Mouse (Mus musculus): ENCODE measurements at regions not wholly inside any gene's neighbourhood (a gene's known extent, or its start where the extent isn't known, plus 50 kb on each side); places are given as distances from the start of the nearest gene placed in this dataset.

DNA sequence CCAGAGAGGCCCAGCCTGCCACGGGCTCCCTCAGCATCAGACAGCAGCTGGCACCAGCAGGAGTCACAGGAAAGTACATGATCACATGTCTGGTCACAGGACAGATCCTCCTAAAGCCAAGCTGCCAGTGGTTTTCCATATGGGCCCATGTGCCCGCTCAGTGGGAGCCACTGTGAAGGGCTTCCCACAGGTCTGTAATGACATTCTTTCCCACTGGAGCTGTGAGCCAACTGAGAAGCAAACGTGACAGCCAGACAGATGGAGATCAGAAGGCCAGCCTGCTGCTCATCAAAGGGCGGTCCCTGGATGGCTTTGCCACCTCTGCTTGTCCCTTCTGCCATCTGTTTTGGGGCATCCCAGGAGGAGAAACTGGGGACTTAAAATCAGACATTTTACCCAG, 121.8 kb upstream of the Kcnj6 start:
- no peak for TF ChIP-seq CTCF (conservative IDR thresholded peaks at IDR 0.05; ENCODE audit: low read length)
- no peak for TF ChIP-seq NANOG (IDR thresholded peaks at IDR 0.05; ENCODE audit: borderline replicate concordance, low read length)

All from E14TG2a.4 (cell line).